Mouse (Mus musculus): ENCODE results near the gene Cdk2ap2.
A peak's percentile ranks its signal among the peaks of the same experiment; 100 is the strongest.

Gene Cdk2ap2

DNA sequence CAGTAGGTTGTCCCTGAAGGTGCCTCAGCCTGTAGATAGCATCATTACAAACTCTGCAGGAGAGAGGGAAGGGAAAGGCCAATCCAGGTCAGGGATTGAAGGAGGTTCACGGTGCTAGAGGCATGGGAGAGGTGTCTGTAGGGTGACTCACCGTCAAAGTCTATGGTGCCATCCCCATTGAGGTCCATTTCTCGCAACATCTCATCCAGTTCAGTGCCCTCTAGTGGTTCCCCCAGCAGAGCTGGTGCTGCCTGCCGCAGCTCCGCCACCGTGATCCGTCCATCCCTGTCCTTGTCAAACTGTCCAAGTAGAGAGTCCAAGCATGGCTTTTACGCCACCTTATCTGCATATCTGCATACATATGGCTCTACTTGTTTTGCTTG, 39.0 kb downstream of the Cdk2ap2 start:
- peak in 1 of 2 experiments; percentile 82 for DNase-seq (ENCODE audit: inconsistent age in 2 of 2, low spot score in 1 of 2)

DNA sequence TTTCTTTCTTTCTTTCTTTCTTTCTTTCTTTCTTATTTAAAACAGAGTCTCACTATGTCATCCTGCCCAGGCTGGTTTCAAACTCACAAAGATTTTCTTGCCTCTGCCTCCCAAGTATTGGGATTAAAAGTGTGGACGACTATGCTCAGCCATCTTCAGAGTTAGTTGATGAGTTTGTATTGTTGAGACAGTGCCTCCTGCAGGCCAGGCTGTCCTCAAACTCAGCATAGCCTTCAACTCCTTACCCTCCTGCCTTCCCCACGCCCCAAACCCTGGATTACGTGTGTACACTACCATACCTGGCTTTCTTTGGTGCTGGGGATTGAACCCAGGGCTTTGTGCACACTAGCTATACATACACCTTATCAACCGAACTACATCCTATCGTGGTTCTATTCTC, 39.5 kb downstream of the Cdk2ap2 start:
- no peak for DNase-seq (ENCODE audit: inconsistent age in 2 of 2, low spot score in 1 of 2)

GRCm38 (mm10) chr19:4137913-4138312, 40.9 kb downstream of the Cdk2ap2 start:
- no peak for DNase-seq (ENCODE audit: inconsistent age in 2 of 2, low spot score in 1 of 2)

GRCm38 (mm10) chr19:4139446-4139845, 42.5 kb downstream of the Cdk2ap2 start, which contains the start of gene Gpr152:
Gpr152 (plus strand) TSS chr19:4139787.
- no peak for DNase-seq (ENCODE audit: inconsistent age in 2 of 2, low spot score in 1 of 2)

GRCm38 (mm10) chr19:4140147-4140546, 43.2 kb downstream of the Cdk2ap2 start:
- DNase-seq (ENCODE audit: inconsistent age in 2 of 2, low spot score in 1 of 2) = no peak

GRCm38 (mm10) chr19:4142416-4143173, 45.6 kb downstream of the Cdk2ap2 start:
- no peak for DNase-seq (ENCODE audit: inconsistent age in 2 of 2, low spot score in 1 of 2)

- no peak for DNase-seq (ENCODE audit: inconsistent age in 2 of 2, low spot score in 1 of 2)
These were observed 46.8 kb downstream of the Cdk2ap2 start, which contains the start of gene Cabp4 for GRCm38 (mm10) chr19:4143759-4144268. Cabp4 (minus strand) TSS chr19:4144033.

GRCm38 (mm10) chr19:4144550-4145498, 47.8 kb downstream of the Cdk2ap2 start:
- peak in 1 of 2 experiments; percentile 62 for DNase-seq (ENCODE audit: inconsistent age in 2 of 2, low spot score in 1 of 2)

DNA sequence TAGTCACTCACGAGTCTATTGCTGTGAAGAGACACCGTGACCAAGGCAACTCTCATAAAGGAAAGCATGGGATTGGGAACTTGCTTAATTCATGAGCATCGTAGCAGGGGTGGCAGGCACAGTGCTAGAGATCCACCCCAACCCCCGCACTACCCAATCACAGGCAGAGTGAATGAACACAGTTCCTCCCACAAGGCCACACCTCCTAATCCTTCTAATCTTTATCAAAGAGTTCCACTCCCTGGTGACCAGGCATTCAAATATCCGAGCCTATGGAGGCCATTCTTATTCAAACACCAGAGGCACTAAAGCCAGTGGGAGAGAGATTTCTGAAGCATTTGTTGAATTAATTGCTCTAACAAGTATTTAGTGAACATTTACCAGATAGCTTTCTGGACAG, 49.0 kb downstream of the Cdk2ap2 start:
- no peak for DNase-seq (ENCODE audit: inconsistent age in 2 of 2, low spot score in 1 of 2)

GRCm38 (mm10) chr19:4146366-4147021, 49.5 kb downstream of the Cdk2ap2 start:
- no peak for DNase-seq (ENCODE audit: inconsistent age in 2 of 2, low spot score in 1 of 2)

GRCm38 (mm10) chr19:4147022-4147405, 50.0 kb downstream of the Cdk2ap2 start:
- DNase-seq (ENCODE audit: inconsistent age in 2 of 2, low spot score in 1 of 2) = no peak

DNA sequence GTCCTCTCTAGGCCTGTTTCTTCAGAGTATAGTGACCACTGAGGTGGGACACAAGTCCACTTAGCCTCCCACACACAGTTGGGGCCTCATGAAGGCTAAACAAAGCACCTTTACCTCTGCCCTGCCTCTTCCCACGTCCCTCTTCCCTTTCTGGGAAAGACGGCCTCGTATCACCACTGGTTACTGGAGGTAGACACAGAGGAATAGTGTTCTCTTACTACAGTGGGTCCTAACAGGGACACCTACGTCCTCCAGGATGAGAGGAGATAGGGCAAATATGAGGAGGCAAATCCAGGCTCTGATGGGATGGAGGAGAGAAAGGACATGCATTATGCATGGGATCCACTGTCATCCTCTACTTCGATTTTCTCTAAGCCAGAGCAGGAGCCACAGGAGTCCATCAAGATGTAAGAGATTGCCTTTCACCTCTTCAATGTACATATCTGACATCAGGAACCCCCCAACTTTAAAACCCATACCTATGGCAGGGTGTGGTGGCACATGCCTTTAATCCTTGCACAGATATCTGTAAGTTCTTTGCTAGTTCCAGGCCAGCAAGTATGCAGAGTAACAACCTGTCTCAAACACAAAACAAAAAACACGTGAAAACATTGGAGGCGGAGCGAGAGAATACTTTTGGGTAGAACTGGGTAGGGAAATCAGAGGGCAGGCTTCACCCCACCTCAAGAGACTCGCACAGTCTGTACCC, 51.0 kb downstream of the Cdk2ap2 start:
- DNase-seq (ENCODE audit: inconsistent age in 2 of 2, low spot score in 1 of 2) = no peak

DNA sequence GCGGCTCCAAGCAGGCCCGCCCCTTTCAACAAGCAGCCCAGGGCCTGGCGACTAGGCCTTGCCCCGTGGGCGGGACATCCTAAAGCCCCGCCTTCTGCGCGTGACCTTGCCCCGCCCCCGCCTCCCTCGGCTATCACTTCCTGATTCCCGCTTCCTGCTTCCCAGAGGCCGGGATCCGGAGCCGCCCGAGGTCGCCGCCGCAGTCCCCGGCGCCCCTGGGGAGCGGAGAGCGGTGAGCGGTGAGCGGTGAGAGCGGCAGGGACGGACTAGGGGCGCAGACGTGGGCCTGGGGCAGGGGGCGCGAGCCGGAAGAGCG, 51.5 kb downstream of the Cdk2ap2 start, which contains the start of gene Coro1b:
Gene Coro1b (plus strand): TSS at position 129 of the 316 bp plus-strand sequence.
- DNase-seq (ENCODE audit: inconsistent age in 2 of 2, low spot score in 1 of 2) = peak; percentile 98 to 100
